Mouse (Mus musculus) left cerebral cortex, postnatal 4 days (tissue): ENCODE results near the gene Ankrd33. TPM values are rescaled to one million over a fixed set of nuclear protein-coding genes. Genes with fewer than 3 reads are reported as not detected.

ENCODE experiments used
- DNase-seq: peaks from one replicate; pipeline ENCODE4 v3.0.0-alpha.2; 2022
- intact Hi-C: fragments of 180-260 bp; cut with DNase I; formaldehyde crosslinking; loops from one replicate; pipeline ENCODE4 v1.15.1; 2025
- total RNA-seq, 2 experiments: library from RNA; stranded (reverse); gene quantifications; 2 replicates each; pipeline ENCODE4 v1.2.3; 2021

Gene Ankrd33
- total RNA-seq, 2 experiments from 2014 or later: not detected

- DNase-seq: no peak
- intact Hi-C loops: no loop called here
Measured at GRCm38 (mm10) chr15:101144779-101145178, 29.2 kb downstream of the Ankrd33 start.

- intact Hi-C loops: no loop called here
- DNase-seq: peak; percentile 95
Measured at GRCm38 (mm10) chr15:101145424-101146099, 30.0 kb downstream of the Ankrd33 start.

- intact Hi-C loops: no loop called here
- DNase-seq: no peak
Measured at GRCm38 (mm10) chr15:101146100-101146965, 30.8 kb downstream of the Ankrd33 start.

GRCm38 (mm10) chr15:101147115-101147909 lies 31.8 kb downstream of the Ankrd33 start:
- intact Hi-C loops: no loop called here
- no peak for DNase-seq

GRCm38 (mm10) chr15:101147910-101148273 lies 32.3 kb downstream of the Ankrd33 start:
- intact Hi-C loops: no loop called here
- DNase-seq: no peak

- intact Hi-C loops: no loop called here
- DNase-seq: no peak
Measured at GRCm38 (mm10) chr15:101148604-101149003, 33.0 kb downstream of the Ankrd33 start.

- intact Hi-C loops: no loop called here
- no peak for DNase-seq
Measured at GRCm38 (mm10) chr15:101151409-101152261, 36.1 kb downstream of the Ankrd33 start.

- no peak for DNase-seq
Measured at GRCm38 (mm10) chr15:101154700-101155616, 39.4 kb downstream of the Ankrd33 start.

GRCm38 (mm10) chr15:101160128-101160527 lies 44.6 kb downstream of the Ankrd33 start:
- intact Hi-C loops: no loop called here
- DNase-seq: no peak

More at GRCm38 (mm10) chr15:101154700-101155616, 39.4 kb downstream of the Ankrd33 start:
- intact Hi-C loops: no loop called here

- intact Hi-C loops: no loop called here
- peak; percentile 77 for DNase-seq
Measured at GRCm38 (mm10) chr15:101160591-101160990, 45.0 kb downstream of the Ankrd33 start.

- intact Hi-C loops: no loop called here
- no peak for DNase-seq
Measured at GRCm38 (mm10) chr15:101161534-101161933, 46.0 kb downstream of the Ankrd33 start.

GRCm38 (mm10) chr15:101163056-101163458 lies 47.5 kb downstream of the Ankrd33 start:
- DNase-seq: peak; percentile 49
- intact Hi-C loops: no loop called here

- intact Hi-C loops: no loop called here
- DNase-seq: no peak
Measured at GRCm38 (mm10) chr15:101163854-101164253, 48.3 kb downstream of the Ankrd33 start.

- no peak for DNase-seq
- intact Hi-C loops: no loop called here
Measured at GRCm38 (mm10) chr15:101164291-101164690, 48.7 kb downstream of the Ankrd33 start.

- no peak for DNase-seq
- intact Hi-C loops: no loop called here
Measured at GRCm38 (mm10) chr15:101165658-101166437, 50.3 kb downstream of the Ankrd33 start.

- intact Hi-C loops: no loop called here
- DNase-seq: no peak
Measured at GRCm38 (mm10) chr15:101167553-101167952, 52.0 kb downstream of the Ankrd33 start.
